Comparison of ENCODE assay signal across 24 mouse cellular contexts in genomic region chr8:121156990-121157491, GRCm38 (mm10). TPM values are rescaled to one million over a fixed set of nuclear protein-coding genes. Genes with fewer than 3 reads are reported as not detected.
"Had no signal": no experiment of that assay in that cellular context is flagged by ENCODE, and none has a peak within 500 bp of the region (broad histone marks: within the 10 kb centered on the region; RNA-seq: fewer than 3 reads in every experiment).

No protein-coding gene starts in this region.

- H3K4me3 ChIP-seq: left cerebral cortex, adult 2 months; liver, embryonic 13.5 days; midbrain, embryonic 13.5 days; myocyte; neural tube, embryonic 13.5 days; stomach, embryonic 15.5 days had no signal

- H3K27ac ChIP-seq: left cerebral cortex, adult 2 months; liver, embryonic 13.5 days; midbrain, embryonic 13.5 days; neural tube, embryonic 13.5 days; stomach, embryonic 15.5 days had no signal

- H3K36me3 ChIP-seq: liver, embryonic 13.5 days; midbrain, embryonic 13.5 days; neural tube, embryonic 13.5 days; stomach, embryonic 15.5 days had no signal

- DNase-seq: kidney, adult 9 months; kidney, postnatal 14 days; kidney, postnatal 4 days; liver, embryonic 13.5 days; lung, adult 2 months; lung, postnatal 14 days; lung, postnatal 4 days; retina, postnatal 1 day; right cerebral cortex, postnatal 25 days; spleen, adult 18-20 months; thymus, postnatal 25 days had no signal

- H3K9ac ChIP-seq: liver, embryonic 13.5 days; midbrain, embryonic 13.5 days; neural tube, embryonic 13.5 days; stomach, embryonic 15.5 days had no signal

- ATAC-seq: midbrain, embryonic 13.5 days; midbrain, embryonic 16.5 days had no signal

- H3K27me3 ChIP-seq: midbrain, embryonic 13.5 days; stomach, embryonic 15.5 days had no signal

- H3K9me3 ChIP-seq: liver, embryonic 13.5 days; midbrain, embryonic 13.5 days; neural tube, embryonic 13.5 days; stomach, embryonic 15.5 days had no signal

- H3K4me1 ChIP-seq: liver, embryonic 13.5 days; midbrain, embryonic 13.5 days; neural tube, embryonic 13.5 days; stomach, embryonic 15.5 days had no signal

- H3K4me2 ChIP-seq: liver, embryonic 13.5 days; midbrain, embryonic 13.5 days; neural tube, embryonic 13.5 days; stomach, embryonic 15.5 days had no signal

RNA-seq across cellular contexts. Expression of gene Foxl1, which starts 29.3 kb away (rescaled TPM):
- total RNA-seq: layer of hippocampus, adult 18-20 months; layer of hippocampus, postnatal 14 days; liver, adult 2 months; megakaryocyte, adult 5-6 weeks; neutrophil, adult 5-6 weeks had no signal
- polyA plus RNA-seq: limb, embryonic 11.5 days; liver, adult 2 months had no signal

RNA-seq across cellular contexts. Expression of gene Foxc2, which starts 41.1 kb away (rescaled TPM):
- total RNA-seq: liver, adult 2 months; megakaryocyte, adult 5-6 weeks; monocyte, adult 5-6 weeks; neutrophil, adult 5-6 weeks had no signal
